Mouse (Mus musculus): ENCODE measurements around the gene Med6. TPM values are rescaled to one million over a fixed set of nuclear protein-coding genes. Genes with fewer than 3 reads are reported as not detected.

The Med6 gene
- total RNA-seq (2021) = 10 to 100 TPM; 33.0 to 37.3 TPM
- long read RNA-seq, experiment 1, transcript Med6-204 (8 exons, 1,059 nt) = major isoform, 30 of 35 reads
- long read RNA-seq, experiment 1, partial matches to known transcripts = 1 of 35 reads
- long read RNA-seq, experiment 1, other reads (novel, unspliced or antisense) = 3 of 35 reads
- long read RNA-seq, experiment 2, transcript Med6-204 (8 exons, 1,059 nt) = major isoform, 18 of 23 reads
- long read RNA-seq, experiment 2, partial matches to known transcripts = 2 of 23 reads
- long read RNA-seq, experiment 2, other reads (novel, unspliced or antisense) = 3 of 23 reads

DNA sequence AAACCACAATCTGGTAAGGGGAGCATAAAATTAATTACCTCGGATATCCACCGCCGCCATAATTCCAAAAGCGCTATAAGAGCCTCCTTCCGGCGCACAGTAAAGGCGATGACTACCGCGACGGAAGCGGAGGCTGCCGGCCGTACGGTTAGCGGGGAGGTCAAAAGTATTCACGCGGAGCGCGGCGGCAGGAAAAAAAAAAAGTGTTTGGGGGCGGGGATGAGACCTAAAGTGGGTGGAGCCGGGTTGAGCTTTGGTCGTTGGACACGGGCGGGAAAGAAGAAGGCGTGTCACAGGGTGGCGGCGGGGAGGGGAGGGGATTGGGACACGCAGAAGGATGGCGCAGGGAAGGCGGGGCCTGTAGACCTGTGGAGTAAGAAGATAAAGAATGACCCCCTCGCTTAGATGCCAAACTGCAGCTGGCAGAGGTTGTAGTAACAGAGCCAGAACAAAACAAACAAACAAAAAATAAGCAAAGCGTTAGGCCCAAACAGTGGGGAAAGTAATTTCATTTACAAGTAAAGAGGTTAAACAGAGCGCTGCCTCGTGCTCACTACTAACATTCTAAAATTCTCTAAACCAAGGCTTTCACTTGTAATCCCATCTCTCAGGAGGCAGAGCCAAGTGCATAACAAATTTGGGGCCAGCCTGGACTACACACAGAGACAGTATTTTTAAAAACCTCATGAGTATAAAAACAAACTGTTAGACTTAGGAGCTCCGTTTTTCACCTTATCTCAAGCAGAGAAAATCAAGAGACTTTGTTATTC lies at the start of gene Med6:
Gene Med6, minus strand, starts transcription at position 107 of the 770 bp plus-strand sequence.
- peak; percentile 72 to 87 for DNase-seq (ENCODE audit: low spot score in 2 of 2)

DNA sequence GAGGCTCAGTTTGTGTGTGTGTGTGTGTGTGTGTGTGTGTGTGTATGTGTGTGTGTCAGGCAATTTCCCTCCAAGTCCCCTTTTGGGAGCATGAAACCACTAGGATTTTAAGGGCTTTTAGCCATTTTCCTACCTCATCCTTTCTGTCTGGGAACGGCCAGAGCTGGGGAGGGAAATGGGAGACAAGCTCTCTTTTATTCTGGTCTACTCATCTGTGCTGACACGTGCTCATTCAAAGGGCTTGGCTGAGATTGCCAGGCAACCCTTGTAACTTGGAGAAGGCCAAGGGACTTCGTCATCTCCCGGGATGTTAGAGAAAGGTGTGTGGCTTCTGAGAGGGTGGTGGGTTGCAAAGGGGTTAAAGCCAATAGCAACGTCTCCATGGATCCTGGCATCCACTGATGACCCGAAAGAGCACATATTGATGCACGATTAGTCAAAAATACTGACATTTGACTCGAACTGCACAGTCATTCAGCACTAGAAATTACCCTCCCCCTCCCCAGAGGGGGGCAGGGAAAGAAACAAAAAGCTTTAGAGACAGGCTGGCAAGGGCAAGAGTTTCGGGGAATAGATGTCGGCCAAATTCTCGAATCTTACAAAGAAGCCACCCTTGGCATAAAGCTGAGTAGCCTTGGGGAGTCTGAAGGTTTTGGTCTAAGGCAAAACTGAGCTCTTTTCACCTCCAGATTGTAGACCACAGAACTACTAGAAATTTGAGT lies 47.7 kb upstream of the Med6 start:
- no peak for DNase-seq (ENCODE audit: low spot score in 2 of 2)

- no peak for DNase-seq (ENCODE audit: low spot score in 2 of 2)
Observed at GRCm38 (mm10) chr12:81640656-81641055, 45.8 kb upstream of the Med6 start.

DNA sequence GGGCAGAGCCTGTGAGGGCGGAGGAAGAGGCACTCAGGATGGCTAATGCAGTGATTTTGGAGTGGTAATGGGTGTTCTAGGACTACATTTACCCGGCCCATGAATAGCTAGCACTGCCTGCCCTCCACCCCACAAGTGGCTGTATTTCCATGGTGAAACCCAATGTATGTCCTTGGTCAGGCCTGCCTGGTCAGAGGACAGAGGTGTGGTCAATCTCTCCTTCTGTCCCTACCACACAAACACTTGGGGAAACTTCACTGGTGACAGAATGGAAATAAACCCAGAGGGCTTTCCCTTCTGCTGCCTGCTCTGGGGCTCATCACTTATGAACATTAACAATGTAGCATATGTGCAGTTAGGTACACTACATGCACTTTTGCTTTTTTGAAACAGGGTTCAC lies 38.4 kb upstream of the Med6 start:
- no peak for DNase-seq (ENCODE audit: low spot score in 2 of 2)

DNA sequence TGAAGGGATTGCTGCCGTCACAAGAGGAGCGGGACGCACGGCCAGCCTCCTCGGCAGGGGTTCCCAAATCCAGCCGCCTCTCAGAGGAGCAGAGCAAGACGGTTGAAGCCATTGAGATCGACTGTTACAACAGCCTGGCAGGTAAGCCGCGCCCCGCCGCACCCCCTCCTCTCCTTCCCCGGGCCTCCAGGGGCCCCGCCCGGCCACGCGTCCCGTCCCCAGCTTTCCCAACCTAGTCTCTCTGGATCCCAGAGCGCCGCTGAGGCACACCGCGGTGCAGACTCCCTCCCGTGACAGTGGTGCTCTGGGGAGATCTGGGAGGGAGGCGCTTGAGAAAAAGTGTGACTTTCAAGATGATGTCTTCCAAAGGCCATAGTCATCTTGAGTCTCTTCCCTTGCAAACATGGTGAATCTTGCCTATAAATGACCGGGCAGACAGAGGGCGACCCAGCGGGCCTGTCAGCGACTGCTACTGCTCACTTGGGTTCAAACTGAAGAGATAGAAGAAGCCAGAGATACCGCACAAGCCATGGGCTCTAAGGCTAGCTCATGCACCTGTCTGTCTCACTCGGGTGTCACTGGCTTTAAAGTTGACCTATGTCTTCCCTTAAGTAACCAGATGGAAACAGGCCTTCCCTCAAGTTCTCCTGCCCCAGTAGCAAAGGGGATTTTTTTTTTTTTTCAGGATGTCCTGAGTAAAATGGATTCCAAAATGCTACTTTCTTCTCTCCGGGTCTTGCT lies 37.0 kb upstream of the Med6 start:
- peak in 1 of 2 experiments; percentile 4 for DNase-seq (ENCODE audit: low spot score in 2 of 2)

DNA sequence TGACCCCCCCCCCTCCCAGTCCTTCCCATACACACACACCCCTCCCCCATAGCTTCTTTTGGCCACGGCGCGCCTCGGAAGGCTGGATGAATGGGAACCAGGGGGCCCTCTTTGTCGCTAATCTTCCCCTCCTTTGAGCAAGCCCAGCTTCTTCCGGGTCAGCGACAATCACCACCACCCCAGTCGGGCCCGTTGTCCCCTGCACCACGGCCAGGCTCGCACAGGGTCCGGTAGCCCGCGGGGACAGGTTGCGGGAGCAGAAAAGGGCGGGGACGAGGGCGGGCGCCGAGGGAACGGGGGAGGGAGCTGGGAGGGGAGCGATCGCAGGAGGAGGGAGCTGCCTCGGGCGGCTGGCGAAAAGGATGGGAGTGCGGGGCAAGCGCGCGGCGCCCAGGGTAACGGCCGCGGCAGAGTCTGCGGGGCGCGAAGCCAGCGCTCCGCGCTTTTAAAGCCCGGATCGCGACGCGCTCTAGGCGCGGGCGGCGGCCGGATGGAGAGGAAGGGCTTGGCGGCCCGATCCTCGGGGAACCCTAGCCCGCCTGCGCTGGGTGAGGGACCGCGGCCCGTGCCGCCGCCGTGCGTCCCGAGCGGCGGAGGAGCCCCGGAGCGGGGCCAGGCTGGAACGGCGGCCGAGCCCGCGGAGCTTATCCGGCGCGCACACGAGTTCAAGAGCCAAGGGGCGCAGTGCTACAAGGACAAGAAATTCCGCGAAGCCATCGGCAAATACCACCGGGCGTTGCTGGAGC lies 36.3 kb upstream of the Med6 start, which contains the start of gene Ttc9:
Gene Ttc9, plus strand, starts transcription at position 335 of the 746 bp plus-strand sequence.
- DNase-seq (ENCODE audit: low spot score in 2 of 2) = peak; percentile 3 to 17

GRCm38 (mm10) chr12:81630520-81630914 lies 35.7 kb upstream of the Med6 start:
- DNase-seq (ENCODE audit: low spot score in 2 of 2) = no peak

- DNase-seq (ENCODE audit: low spot score in 2 of 2) = no peak
Observed at GRCm38 (mm10) chr12:81628091-81628490, 33.3 kb upstream of the Med6 start.

GRCm38 (mm10) chr12:81627426-81627825 lies 32.6 kb upstream of the Med6 start:
- DNase-seq (ENCODE audit: low spot score in 2 of 2) = no peak

GRCm38 (mm10) chr12:81626226-81626861 lies 31.5 kb upstream of the Med6 start:
- DNase-seq (ENCODE audit: low spot score in 2 of 2) = no peak

DNA sequence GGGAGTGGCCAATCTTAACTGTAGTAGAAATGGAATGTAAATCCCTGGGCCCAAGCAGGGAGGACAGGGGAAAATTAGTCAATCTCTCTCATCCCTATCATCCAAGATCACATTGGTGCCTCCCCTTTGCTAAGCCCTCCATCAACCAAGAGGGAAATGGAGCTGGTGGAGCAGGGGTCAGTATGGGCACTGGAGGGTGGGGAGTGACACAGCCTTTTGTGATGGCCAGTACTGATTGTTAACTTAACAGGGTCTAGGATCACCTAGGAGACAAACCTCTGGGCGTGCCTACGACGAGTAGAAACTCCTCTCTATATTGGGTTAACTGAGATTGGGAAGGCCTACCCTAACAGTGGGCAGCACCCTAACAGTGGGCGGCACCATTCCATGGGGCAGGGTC lies 28.6 kb upstream of the Med6 start:
- no peak for DNase-seq (ENCODE audit: low spot score in 2 of 2)

GRCm38 (mm10) chr12:81619302-81619701 lies 24.5 kb upstream of the Med6 start:
- DNase-seq (ENCODE audit: low spot score in 2 of 2) = peak; percentile 17 to 40

DNA sequence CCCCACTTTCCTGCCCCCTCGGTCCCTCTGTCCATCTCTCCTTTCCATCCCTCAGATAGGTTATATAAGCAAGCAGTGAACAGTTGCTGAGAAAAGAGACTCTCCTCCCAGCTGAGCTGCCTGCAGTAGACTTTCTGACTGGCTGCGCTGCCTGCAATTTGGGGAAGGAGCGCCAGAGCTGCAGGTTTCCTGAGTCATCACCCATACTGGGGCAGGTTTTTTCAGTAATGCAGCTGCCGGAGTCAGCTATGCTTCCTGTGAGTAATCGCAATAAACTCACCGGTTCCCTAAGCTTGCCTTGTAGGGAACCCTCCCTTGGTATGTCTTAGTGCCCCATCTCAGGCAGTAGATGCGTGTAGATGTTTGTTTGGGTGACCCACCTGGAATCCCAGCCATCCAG lies 22.2 kb upstream of the Med6 start:
- DNase-seq (ENCODE audit: low spot score in 2 of 2) = no peak

GRCm38 (mm10) chr12:81615807-81616206 lies 21.0 kb upstream of the Med6 start:
- no peak for DNase-seq (ENCODE audit: low spot score in 2 of 2)

GRCm38 (mm10) chr12:81609445-81609844 lies 14.6 kb upstream of the Med6 start:
- no peak for DNase-seq (ENCODE audit: low spot score in 2 of 2)

- DNase-seq (ENCODE audit: low spot score in 2 of 2) = no peak
Observed at GRCm38 (mm10) chr12:81604995-81605784, 10.4 kb upstream of the Med6 start.

DNA sequence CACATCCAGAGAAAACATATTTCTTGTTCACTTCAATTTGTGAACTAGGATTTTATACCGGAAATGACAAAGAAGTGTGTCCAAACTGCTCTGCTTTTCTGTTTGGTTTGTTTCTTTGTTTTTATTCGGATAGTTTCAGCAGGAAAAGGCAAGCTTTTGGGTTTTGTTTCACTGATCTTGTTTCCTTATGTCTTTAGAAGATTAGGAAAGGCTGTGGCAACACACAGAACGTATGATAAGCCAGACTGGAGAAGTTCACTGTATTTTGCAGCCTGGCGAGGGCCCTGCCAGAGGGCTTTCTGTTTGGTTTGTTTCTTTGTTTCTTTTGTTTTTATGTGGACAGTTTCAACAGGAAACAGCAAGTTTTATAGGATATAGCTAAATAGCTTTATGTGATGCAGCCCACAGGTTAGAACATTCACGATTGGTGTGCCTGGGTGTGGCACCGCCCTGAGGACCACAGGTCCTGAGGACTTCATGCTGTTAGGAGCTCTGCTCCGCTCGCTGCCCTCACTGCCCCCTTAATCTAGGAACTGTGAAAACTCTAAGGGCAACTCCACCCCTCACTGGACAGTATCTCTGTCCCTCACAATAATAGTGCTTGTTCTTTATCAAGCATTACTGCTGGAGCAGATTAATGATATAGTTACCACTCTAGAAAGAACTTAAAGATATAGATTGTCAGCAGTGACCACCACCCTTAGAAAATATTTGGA lies 1.9 kb upstream of the Med6 start:
- no peak for DNase-seq (ENCODE audit: low spot score in 2 of 2)

DNA sequence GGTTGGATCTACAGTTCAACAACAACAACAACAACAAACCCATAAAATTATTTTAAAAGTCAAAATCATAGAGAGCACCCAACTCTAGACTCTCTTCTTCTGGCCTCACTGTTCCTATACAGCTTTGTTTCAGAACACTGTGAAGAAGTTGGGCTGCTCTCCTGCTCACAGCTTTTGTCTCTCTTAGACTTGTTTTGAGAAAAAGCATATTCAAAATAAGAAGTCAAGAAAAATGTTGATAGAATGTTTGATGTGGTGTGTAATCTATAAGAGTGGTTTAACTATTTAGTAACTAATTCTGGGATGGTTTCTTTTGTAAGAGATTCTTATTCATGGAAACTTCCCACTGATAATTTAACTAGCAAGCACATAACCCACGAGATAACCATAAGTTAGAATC lies 26.4 kb downstream of the Med6 start, which contains the start of gene Adam21:
Gene Adam21, minus strand, starts transcription at position 101 of the 400 bp plus-strand sequence.
- no peak for DNase-seq (ENCODE audit: low spot score in 2 of 2)
